Mouse (Mus musculus): ENCODE results near the gene Folh1.
"Not testable (repeated sequence)": the region's sequence is repeated elsewhere in the genome, so short reads cannot be mapped to it uniquely, and the experiment has no call there.

Gene Folh1

DNA sequence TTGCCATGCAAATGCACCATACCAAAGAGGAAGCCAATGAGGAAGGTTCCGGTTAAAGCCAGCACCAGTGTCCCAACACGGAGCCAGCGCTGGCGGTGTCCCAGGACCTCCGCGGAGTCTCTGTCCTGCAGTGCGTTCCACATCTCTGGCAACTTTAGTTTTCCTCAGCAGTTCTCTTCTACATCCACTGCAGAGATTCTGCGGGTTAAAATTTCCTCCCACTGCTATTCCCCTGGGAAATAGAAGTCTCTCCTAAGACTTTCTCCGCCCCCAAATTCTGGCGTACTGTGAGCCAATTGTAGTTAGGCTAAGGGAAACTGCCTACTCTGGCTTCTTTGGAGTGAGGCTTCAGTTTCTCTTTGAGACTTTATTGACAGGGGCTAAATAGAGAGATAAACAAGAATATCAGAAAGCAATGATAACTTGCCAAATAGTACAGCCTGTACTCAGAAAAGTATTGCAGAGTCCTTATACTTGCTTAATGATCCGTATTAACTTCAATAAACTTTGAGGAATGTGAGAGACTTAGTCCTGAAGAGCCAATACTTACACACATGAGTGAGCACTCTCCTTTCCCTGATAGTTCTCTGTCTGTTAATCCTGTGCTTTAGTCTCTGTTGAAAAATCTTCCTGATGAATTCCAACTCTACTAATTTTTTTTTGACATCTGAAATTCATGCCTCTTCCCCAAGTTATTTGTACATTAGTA is at the start of gene Folh1:
TSS of gene Folh1 (minus strand) at position 327 of the 709 bp plus-strand sequence.
- DNase-seq (ENCODE audit: low spot score in 2 of 2): no peak

DNA sequence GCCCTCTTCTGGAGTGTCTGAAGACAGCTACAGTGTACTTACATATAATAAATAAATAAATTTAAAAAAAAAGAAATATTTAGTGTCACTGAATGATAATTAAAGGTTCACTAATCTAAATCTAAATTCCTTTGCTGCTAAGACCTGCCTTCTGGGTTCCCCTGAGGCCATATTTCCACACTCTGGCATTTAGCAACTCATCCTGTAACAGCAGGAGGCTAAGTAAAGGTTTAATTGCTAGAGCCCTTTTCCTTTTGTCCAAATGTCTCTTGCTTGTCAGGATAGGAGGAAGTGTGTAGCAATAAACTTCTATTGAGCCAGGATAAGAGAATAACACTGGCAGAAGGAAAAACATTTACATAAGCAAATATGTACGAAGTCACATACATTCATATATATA is 40.7 kb upstream of the Folh1 start:
- no peak for DNase-seq (ENCODE audit: low spot score in 2 of 2)

DNA sequence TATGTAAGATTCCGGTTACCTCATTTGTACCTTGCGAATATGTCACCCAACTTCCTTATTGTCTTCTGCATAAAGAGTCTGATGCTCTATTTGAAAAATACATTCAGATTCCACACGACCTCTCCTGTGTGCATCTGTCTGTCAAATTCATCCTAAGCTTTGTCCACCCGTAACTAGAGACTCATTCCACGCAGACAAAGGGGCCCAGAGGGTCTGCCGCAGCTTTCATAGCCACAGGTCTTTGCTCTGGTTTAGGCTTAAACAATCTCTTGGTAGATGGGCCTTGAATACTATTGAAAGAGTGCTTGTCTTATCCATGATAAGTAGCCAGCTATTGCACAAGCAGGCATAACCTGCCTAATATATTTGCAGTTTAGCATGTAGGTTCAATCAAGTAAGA is 40.0 kb upstream of the Folh1 start:
- DNase-seq (ENCODE audit: low spot score in 2 of 2): not testable (repeated sequence)

DNA sequence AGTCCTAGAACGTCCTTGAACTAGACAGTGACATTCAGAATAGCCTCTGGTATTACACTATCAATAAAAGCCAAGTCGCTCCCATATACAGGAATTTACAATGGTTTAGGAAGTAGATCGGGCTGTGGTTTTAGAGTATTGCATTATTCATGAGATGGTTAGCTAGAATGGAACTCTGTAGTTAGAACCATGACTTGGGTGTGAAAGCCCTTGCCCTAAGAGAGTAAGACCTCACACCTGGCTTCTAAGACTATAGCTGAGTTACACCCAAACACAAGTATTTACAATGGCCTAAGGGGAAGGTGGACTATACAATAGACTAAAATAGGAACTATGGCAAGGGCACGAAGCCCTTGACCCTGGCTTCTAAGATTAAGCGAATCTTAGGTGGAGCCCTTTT is 39.5 kb upstream of the Folh1 start:
- DNase-seq (ENCODE audit: low spot score in 2 of 2): not testable (repeated sequence)

DNA sequence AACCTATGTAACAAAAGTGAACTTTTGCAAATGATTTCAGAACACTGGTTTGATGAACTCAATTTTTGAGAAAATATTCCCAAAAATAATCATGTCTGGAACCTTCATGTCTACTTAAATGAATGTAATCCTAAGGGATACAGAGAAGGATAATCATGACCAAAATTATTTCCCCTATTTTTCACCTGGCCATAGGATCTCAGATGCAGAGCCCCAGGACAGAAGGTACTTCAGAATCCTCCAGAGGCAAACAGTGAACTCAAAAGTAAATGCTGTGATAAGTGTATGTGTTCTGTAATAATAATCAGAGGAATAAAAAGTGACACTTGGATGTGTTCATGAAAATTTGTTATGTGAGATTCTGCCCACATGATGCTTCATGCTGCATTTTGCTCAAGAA is 19.0 kb upstream of the Folh1 start, which contains the start of gene Vmn2r77:
TSS of gene Vmn2r77 (plus strand) at position 301 of the 400 bp plus-strand sequence.
- no peak for DNase-seq (ENCODE audit: low spot score in 2 of 2)

DNA sequence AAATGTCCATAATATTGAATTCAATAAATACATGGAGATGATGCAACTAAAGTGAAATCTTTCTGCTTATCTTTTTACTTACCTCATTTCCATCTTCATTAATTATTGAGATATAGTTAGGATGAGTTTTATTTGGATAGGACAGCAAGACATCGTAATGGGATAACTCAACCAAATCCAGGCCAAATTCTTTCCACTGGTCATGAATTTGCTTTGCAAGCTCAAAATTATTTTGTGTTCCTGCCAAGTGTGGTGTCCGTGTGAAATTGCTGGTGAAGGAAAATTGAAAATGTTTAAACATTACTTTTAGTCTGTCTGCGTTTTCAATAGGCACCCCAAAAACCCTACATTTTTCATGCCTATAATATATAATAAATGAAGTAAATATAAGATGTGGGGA is 4.1 kb downstream of the Folh1 start:
- DNase-seq (ENCODE audit: low spot score in 2 of 2): no peak

DNA sequence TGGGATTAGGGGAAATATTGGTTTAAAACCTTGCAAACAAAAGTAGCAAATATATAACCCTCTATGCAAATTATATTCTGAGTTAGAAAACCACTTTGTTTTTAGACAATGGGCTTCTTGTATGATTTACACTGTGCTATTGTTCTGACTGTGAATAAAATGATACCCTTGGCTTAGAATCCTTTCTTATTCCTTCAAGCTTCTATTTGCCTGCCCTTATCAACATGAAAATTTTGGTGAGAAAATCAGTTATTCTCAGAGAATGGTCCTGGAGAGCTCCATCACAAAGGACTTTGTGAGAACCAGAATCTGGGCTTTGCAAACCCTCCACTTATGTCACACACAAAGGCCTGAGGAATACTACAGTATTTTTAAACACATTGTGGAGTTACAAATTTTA is 11.1 kb downstream of the Folh1 start:
- no peak for DNase-seq (ENCODE audit: low spot score in 2 of 2)

DNA sequence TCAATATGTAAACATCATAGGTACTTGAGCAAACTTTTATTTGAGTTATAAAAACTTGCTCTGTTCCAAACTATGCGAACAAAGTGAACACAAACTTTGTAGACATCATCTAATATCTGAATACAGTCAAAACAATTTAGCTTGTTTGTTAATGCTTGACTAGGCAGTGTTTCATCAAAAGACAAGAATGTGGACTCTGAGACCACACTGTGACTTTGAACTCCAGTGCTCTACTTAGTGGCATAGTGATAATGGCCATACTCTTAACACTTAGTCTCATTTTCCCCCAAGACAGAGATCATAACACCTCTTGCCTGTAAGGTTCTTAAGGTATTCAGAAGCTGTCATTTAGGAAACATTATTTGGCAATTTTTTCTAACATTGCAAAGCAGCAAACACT is 15.0 kb downstream of the Folh1 start:
- no peak for DNase-seq (ENCODE audit: low spot score in 2 of 2)

DNA sequence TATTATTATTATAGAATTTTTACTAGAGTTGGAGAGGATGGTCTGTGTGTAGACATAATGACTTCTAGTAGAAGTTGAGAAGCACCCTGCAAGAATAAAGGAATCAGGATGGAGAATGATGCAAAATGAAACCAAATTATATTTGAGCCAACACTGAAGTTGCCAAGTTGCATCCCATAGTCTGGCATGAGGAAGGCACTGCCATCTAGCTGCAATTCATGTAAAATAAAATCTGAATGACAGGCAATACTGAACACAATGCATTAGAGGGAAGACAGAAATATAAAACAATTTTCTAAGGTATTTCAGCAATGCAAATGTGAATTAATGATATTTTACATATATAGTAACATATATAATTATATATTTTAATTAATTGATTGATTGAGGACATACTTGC is 50.7 kb downstream of the Folh1 start:
- DNase-seq (ENCODE audit: low spot score in 2 of 2): no peak

DNA sequence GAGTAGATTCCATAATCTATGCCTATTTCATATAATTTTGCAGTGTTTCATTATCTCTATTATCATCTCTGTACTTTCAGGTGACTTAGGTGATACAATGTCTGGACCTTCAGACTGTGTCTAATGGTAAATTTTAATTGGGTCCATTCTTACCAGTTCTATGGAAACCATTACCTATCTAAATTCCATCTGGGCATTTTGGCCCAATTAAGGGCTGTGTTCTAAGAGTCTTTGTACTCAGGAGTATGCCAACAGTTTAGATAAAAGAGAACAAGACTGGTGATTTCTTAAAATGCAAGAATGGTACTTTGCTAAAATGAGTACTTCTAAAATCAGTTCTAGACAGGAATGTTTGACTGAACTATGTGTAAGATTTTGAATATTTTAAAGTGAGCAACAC is 87.7 kb downstream of the Folh1 start, which contains the start of gene Olfr292:
TSS of gene Olfr292 (plus strand) at position 301 of the 400 bp plus-strand sequence.
- DNase-seq (ENCODE audit: low spot score in 2 of 2): no peak

All from spleen, postnatal 4 days (tissue).